Mouse (Mus musculus) kidney, adult 2 months (tissue): ENCODE data around the gene Gna15.

ENCODE experiments used
- CTCF ChIP-seq: fragments of 200-500 bp; conservative IDR thresholded peaks from 2 replicates; pipeline ENCODE4 v1.5.1; 2011; ENCODE audit warnings: low read depth, mild to moderate bottlenecking, control low read depth, low read length, moderate library complexity, mixed read lengths; ENCODE audit not compliant: insufficient read depth, insufficient read length
- POLR2A ChIP-seq: fragments of 200-500 bp; IDR thresholded peaks from one replicate; pipeline ENCODE4 v1.6.1; 2011; ENCODE audit warnings: low read depth, low read length, control low read depth

GRCm38 (mm10) chr10:81572133-81572671, 48.2 kb upstream of the Gna15 start:
- TF ChIP-seq CTCF (no peak), POLR2A (no peak)
